Mouse (Mus musculus) heart, postnatal 4 days (tissue): Measurements from ENCODE around the gene Atp13a2. TPM values are rescaled to one million over a fixed set of nuclear protein-coding genes. Genes with fewer than 3 reads are reported as not detected.

Source experiments
- DNase-seq: peaks from one replicate; pipeline ENCODE4 v3.0.0; 2021
- total RNA-seq, 2 experiments: library from RNA; stranded (reverse); gene quantifications; 2 replicates each; pipeline ENCODE4 v1.2.3; 2021

The Atp13a2 gene
- total RNA-seq, 2 experiments from 2014 or later: 22.4 to 24.3 TPM

DNA sequence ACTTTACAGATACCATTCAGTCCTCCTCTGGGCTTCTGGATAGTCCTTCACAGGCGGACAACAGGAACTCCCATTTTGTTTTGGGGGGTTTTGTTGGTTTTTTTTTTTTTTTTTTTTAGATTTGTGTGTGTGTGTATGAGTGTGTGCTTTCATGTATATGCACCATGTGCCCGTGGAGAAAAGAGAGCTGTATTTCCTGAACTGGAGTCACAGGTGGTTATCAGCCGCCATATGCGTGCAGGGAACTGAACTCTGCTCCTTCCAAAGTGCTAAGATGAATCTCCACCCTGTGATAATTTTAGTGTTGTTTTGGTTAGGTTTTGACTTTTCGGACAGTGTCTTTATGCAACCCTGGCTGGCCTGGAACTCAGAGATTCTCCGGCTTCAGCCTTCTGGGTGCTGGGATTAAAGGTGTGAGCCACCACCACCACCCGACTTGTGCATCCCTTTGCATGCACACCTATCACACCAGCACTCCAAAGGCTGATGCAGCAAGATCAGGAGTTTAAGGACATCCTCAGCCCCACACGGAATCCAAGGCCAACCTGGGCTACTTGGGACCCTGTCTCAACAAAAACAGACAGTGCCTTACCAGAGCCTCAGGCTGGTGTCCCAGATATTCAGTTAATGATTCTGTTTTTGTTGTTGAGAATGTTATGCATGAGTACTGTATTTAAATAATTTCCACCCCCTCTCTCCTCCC is 24.3 kb upstream of the Atp13a2 start:
- DNase-seq: no peak

DNA sequence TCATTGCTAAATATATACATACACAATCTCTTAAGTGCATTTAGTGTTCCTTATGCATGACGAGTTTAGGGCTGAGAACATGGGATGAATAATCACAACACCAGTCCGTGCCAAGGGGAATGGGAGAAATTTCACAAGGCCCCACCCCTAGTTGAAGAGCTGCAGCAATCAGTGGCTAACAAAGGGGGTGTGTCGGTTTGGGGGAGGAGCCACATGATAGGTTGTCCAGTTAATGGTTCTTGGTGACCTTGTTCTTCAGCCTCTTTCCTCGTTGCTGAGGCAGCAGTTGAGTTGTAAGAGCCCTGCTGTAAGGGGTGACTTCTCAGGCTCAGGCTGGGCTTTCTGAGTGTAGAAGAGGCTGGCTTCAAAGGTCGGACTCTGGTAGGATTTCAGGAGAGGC is 23.7 kb upstream of the Atp13a2 start:
- DNase-seq: peak; percentile 66

DNA sequence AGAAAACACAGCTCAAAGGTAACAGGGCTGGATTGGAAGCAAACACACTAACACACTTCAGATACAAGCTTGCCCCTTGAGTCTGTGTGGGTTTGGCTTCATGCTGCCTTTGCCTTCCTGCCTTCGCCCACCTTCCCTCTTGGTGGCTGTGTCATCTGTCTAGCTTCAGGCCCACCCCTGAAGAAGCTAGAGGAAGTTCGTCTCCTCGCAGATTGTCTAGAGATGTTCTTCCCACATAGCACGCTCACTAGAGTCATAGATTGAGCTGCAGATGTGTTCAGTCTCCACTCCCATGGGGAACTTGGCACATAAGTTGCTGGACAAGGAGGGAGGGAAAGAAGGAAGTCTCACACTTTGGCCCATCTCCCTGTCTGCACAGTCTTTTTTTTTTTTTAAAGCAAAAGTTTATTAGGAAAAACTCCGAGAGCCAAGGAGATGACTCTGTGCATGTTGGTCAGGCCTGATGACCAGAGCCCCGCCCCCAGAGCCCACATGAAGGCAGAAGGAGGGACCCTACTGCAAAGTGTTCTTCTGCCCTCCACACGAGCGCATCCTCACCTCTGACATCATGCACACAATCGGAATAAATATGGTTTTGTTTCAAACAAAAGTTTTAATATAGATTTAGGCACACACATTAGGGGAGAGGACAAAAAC is 22.6 kb upstream of the Atp13a2 start:
- DNase-seq: no peak

DNA sequence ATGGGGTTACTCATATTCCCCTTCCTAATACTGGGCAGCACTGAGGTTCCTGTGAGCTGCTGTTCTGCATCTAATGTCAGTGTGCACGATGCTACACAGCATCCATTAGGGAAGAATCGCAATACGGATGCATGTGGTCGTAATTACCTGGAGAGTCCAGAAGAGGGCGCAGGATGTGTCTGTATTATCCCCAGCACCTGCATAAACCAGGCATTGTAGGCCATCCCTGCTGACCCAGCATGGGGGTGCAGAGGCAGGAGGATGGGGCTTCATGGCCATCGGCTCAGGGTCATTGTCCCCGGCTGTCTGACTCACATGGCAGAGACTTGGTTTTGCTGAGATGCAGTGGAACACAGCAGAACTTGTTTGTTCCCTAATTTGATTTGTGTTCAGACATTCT is 22.1 kb upstream of the Atp13a2 start:
- DNase-seq: peak; percentile 80

DNA sequence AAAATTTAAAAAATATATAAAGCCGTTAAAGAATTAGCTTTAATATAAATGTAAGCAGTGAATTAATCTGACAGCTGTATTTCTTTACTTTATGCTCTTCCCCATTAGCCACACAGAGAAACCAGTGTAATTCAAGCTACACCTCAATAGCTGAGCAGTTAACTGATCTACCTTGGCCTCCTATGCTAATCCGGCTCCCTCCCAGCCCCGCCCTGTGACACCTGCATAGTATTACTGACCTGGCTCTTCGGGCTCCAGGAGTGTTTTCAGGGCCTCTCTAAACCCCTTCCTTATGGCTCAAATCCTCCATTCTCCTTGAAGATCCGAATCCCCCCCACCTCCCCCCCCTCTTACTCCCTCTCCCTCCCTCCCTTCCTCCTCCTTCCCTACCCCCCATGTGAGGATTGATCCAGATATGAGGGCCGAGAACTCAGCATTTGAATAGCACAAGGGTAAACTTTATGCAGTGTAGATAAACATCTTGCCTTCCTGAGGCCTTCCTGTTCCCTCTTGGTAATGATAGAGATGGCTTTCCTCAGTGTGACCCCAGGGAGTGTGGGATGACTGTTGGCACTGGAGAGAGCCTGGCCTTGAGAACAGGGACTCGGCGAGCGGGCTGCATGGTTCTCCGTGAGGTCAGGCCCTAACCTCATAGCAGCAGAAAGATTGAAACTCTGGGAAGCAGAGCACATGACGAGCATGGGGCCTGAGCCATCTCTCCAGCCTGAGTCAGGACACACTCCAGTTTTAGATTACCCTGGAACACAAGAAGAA is 19.1 kb upstream of the Atp13a2 start:
- no peak for DNase-seq

DNA sequence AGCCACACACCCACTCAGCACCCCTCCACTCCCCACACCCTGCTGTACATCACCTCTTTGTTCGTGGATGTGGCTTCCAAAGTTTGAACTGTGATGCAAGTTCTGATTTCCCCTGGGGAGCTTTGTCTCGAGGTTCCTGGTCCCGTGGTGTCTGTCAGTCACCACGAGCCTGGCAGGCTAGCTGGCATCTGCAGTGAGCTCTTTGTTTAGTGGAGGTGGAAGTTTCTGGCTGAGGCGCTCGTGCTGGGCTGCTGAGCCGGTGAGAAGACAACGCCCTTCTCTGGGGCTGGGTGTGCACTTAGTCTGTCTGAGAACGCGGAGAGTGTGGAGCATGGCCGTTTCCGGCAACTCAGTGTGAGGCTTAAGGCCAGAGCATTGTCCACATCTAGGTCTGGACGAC is 15.0 kb upstream of the Atp13a2 start:
- DNase-seq: no peak

DNA sequence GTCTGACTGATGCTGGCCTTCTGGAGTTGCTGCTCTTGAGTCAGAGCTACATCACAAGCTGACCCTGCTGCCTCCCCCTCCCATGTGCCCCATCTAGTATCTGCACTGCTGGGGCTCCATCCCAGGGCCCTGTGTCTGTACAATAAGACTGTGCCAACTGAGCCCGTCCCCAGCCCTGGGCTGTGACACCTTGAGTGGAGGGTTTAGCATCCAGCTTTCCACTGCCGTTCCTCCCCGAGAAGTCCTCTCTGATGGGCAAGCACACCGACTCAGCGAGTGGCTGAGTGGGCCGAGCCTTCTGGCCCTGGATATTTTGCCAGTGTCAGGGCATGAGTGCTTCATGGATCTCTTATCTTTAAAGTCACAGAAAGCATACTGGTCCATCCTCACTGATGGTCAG is 12.3 kb upstream of the Atp13a2 start:
- no peak for DNase-seq

DNA sequence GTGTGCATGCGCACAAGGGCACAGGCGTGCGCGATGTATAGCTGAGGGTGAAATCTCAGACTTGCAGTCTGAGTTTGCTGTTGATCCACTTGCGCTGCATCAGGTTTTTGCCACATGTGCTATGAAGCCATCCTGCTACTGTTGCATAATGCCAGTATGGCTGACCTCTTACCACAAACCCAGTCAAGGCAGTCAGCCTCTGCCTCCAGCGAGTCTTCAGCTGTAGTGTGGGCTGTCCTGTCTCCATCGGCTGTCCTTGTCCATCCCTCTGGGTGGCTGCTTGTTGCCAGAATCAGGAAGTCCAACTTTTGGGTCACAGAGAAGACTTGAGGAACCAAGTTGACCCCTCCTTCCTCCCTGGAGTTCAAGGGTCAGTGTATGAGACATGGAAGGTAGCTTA is 11.3 kb upstream of the Atp13a2 start:
- DNase-seq: no peak

DNA sequence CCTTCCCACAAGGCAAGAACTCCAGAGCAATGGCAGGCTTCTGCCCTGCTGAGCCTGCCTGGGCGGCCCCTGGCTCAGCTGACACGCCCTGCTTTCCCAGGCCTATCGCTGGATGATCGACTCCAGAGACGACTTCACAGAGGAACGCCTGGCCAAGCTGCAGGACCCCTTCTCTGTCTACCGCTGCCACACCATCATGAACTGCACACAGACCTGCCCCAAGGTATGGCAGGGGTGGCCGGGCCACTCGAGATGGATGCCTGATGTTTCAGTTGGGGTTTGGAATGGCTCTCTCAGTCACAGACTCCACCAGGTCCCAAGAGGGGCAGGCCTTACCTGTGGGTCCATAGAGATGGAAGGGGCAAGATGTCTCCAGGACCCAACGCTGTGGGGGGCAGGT is 9.4 kb upstream of the Atp13a2 start:
- DNase-seq: no peak

DNA sequence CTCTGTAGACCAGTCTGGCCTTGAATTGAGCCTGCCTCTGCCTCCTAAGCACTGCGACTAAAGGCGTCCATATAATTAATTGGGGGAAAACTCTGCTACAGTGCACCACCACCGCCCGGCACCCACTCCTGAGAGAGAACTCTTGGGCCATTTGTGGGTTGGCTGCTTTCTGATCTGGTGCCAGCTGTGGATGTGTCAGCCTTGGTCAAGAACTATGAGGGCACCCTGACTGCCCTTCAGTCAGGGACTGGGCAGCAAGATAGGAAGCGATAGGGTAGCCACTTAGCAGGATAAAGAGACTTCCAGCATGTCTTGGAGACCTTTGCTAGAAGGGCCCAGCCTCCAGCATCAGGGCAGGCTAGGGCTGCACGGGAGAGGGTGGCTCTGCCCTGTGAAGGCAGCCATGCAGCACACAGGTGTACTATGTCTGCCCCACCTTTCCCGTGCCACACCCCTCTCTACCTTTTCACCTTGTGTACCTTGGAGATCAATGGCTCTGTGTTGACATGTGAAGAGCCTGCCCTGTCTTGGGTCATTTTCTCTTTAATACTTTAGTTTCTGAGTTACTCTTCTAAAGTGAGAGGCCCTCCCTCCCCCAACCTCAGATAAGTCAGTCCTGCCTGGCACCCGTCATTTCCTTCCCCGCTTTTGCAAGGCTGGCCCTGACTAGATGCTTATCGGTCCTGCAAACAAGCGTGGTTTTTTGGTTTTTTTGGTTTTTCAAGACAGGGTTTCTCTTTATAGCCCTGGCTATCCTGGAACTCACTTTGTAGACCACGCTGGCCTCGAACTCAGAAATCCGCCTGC is 8.6 kb upstream of the Atp13a2 start:
- no peak for DNase-seq

DNA sequence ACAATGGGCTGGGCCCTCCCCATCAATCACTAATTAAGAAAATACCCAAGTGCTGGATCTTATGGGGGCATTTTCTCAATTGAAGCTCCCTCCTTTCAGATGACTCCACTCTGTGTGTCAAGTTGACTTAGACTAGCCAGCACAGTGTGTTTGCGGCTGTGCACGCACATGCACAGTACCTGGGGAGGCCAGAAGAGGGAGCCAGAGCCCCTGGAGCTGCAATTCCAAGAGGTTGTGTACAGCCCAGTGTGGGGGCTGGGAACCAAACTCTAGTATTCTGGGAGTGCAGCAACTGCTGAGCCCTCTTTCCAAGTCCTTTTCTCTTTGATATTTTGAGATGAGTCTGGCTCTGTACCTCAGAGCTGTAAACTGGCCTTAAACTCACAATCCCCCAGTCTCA is 5.1 kb upstream of the Atp13a2 start:
- DNase-seq: no peak

DNA sequence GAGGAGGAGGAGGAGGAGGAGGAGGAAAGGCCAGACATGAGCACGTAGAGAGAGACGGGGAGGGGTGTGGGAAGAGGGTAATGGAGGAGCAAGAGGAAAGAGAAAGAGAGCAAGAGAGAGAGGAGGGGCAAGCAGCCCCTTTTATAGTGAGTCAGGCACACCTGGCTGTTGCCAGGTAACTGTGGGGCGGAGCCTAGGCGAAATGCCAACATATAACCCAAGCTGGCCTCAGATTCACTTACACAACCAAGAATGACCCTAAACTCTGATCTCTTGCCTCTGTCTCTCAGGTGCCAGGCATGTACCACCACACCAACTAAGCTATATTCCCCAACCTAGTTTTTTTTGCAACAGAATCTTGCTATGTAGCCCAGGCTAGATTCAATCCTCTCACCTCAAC is 3.9 kb upstream of the Atp13a2 start:
- DNase-seq: no peak

DNA sequence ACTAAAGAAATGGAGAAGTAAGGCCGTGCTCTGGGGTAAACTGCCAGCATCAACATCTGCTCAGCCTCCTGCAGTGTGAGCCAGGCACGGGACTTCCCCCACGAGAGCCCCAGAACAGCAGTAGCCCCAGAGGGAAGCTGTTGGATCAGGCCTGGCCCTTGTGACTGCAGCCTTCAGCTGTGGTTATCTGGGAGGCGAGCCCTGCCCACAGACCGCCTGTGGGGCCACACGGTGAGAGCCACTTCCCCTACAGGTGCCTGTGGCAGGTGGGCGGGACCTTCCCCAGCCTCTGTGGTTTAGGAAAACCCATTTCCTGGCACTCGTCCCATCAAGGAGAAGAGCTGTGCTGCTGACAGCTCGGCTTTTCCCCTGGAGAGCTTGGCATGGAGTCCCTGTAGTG is 3.2 kb upstream of the Atp13a2 start:
- DNase-seq: peak; percentile 54

DNA sequence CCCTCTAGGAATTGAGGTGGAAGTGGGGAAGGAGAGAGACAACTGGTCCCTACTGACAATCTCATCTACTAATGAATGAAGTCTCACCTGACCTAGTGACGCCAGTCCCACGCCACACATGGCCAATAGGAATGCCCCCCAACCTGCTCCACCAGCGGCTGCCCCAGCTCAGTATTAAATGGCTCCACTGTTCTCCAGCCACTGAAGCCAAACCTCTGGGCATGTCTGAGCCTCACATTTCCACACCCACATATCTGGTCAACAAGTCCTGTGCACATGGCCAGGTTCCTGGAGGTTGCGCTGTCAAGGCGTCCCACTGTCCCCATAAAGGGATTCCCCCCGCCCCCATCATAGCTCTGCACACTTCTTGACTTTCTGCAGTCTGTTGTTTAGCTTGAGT is 2.1 kb upstream of the Atp13a2 start:
- DNase-seq: no peak

DNA sequence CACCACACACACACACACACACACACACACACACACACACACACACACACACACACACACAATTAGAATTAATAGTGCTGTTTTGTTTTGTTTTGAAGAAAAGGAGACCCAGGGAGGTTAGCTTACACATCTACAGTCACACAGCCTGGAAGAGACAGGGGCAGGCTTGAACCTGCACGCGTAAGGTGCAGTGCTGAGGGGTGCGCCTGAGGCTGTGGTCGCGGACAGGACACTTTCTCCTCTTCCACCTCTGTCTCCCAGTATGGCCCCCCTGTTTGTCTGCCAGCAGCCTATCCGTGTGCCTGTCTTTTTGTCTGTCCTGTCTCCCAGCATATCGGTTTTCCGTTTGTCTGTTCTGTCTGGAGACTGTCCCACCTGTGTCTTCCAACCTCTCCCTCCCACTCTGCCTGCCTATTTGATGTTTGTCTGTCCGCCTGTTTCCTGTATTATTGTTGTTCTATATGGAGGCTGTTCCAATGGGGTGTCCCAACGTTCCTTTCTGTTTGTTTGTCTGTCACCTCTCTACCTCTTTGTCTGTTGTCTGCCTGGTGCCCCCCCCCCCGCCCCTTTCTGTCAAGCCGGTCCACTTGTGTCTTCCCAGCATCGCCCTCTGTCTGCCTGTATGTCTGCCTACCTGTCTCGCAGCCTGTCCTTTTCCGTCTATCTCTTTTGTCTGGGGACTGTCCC is 506 bp upstream of the Atp13a2 start:
- DNase-seq: no peak

DNA sequence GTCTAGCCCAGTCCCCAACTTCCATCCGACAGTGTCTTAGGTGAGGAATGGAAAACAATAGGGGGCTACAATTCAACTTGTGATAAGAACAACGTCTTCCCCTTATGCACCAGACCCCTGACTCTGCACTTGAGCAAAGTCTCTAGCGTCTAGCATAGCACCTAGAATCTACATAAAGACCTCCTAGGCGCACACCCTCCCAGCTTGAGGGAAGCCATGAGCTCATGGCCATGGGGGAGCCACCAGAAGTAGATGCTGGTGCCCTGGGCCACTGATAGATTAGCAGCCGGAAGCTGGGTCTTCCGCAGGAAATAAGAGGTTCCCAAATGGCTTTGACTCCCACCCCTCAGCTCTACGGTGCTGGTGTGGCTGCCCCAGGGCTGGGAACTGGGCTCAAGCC is 803 bp downstream of the Atp13a2 start:
- DNase-seq: no peak

DNA sequence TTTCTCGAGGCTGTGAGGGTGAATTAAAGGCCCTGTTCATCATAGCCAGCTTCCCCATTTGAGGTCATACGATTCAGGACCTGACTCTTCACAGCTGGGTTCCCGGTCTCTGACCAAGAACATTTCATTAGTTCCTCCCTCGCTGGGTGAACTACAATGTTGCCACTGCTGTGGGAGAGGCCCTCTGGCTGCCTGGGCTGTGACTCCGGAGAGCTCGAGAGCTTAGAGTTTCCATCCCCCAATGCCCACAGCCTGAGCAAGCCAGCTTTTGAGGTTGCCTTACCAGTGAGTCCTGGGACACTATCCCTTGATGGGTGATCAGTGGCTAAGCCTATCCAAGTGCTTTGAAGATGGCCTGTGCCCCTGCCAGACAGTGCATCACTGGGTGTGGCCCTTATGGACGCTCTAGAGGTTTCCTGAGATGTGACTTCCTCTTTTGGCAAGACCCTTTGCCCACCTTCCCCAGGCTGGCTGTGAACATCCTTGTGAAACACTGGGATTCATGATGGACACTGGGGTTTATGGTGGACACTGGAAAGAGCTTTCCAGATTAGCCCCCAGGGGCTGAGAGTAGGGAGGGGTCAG is 2.1 kb downstream of the Atp13a2 start:
- DNase-seq: no peak

DNA sequence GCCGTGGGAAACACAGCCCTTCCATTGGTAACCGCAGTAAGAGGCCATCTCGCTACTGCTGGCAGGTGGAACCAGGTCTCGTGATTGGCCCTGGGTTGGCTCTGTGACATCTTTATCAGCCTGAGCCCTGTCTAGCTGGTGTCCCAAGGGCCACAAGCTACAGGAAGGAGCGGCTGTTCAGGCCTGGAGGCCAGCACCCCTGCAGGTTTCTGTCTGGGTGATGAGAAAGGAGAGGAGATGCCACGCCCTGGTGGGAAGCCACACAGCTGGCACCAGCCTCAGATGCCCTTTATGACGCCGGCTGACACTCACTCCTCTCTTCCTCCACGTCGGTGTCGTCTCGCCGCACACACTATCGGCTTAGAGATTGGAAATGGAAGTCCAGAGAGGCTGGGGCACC is 2.8 kb downstream of the Atp13a2 start:
- DNase-seq: no peak

DNA sequence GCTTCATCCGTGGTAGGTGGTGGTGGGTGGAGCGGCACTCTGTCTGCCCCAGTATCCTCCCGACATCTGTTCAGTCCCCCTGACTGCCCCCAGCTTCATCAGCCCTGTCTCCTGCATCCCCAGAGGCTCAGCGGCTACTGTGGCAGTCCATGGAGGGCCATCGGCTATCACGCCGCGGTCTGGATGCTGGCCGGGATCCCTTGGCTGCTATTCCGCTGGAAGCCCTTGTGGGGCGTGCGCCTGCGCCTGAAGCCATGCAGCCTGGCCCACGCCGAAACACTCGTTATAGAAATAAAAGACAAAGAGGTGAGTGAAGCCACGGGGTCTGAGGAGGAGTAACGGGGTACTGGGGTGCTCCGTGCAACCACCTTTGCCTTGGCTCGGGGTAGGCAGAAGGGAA is 5.5 kb downstream of the Atp13a2 start:
- DNase-seq: no peak

DNA sequence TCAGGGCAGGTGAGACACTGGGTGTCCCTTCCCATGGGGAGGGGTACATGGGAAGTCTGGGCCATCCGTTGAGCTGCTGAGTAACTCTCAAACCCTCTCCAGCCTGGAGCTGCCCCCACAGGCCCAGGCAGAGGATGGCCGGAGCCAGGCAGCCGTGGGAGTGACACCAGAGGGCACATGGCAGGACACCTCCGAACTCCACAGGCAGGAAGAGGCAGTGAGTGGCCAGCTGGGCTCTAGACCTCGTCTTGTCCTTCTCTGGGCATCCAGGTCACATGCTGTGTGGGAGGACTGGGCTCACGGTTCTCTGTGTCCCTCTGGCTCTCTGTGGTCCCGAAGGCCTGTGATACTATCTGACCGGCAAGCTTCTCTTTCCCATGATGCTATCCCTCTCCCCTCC is 7.2 kb downstream of the Atp13a2 start:
- no peak for DNase-seq

DNA sequence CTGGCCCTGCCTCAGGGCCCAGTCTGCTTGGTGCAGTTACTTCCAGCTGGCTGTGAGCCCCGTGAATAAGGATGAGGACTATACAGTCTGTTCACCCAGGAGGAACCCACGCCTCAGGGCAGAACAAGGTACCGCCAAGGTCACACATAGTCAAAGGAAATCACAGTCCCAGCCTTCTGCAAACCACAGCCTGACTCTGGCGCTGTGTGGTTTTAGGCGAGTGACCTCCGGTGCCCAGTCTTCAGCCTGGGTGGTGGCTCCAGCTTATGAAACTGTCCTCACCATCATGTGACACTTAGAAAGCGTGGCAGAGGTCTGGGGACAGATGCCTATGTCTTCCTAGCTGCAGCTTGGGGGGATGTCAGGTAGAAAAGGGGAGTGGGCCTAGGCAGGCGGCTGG is 9.1 kb downstream of the Atp13a2 start:
- DNase-seq: no peak

DNA sequence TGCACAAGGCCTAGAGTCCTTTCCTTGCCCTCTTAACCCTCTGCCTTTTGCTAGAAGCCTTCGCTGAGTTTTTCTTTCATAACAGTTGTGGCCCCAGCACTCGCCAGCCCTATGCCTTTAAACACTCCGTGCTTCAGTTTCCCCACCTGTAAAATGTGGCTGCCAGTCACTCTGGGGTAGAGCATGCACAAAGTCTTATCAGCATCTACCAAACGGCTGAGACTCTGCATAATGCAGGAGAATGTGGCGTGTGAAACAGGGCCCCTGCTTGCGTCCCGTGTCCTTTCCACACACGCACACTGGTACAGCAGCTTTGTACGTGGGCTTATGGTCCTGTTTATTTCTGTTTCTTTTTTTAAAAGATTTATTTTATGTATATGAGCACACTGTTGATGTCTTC is 10.1 kb downstream of the Atp13a2 start:
- no peak for DNase-seq
